Mouse (Mus musculus) heart, adult 9 months (tissue): ENCODE results near the gene Fbxo11.
"Not testable (repeated sequence)": the region's sequence is repeated elsewhere in the genome, so short reads cannot be mapped to it uniquely, and the experiment has no call there.

Experiments used
- DNase-seq, 2 experiments: peaks; one replicate each; pipeline ENCODE4 v3.0.0; 2022; ENCODE audit warnings: low spot score in 2 of 2

Fbxo11 gene

DNA sequence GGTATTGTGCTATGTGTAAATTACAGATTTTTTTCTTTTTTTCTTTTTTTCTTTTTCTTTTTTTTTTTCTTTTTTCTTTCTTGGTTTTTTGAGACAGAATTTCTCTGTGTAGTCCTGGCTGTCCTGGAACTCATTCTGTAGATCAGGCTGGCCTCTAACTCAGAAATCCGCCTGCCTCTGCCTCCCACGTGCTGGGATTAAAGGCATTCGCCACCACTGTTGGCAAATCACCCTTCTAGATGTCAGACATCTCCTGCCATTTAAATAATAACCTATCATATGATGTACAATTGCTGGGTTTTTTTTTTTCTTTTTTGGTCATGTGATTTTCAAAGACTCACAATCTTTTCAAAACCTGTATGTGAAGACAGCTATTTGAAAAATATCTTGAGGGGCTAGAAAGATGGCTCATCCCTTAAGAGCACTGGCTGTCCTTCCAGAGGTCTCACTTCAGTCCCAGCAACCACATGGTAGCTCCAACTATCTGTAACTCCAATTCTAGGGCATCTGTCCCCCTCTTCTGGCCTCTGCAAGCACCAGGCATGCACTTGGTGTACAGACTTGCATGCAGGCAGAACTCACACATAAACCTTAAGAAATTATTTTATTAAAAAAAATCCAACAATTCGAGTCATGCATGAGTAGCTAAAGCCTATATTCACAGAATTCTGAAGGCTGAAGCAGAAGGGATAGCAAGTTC, 2.3 kb upstream of the Fbxo11 start:
- no peak for DNase-seq

- DNase-seq, result no peak
Measured at GRCm38 (mm10) chr17:88066799-88067198, 1.7 kb upstream of the Fbxo11 start.

DNA sequence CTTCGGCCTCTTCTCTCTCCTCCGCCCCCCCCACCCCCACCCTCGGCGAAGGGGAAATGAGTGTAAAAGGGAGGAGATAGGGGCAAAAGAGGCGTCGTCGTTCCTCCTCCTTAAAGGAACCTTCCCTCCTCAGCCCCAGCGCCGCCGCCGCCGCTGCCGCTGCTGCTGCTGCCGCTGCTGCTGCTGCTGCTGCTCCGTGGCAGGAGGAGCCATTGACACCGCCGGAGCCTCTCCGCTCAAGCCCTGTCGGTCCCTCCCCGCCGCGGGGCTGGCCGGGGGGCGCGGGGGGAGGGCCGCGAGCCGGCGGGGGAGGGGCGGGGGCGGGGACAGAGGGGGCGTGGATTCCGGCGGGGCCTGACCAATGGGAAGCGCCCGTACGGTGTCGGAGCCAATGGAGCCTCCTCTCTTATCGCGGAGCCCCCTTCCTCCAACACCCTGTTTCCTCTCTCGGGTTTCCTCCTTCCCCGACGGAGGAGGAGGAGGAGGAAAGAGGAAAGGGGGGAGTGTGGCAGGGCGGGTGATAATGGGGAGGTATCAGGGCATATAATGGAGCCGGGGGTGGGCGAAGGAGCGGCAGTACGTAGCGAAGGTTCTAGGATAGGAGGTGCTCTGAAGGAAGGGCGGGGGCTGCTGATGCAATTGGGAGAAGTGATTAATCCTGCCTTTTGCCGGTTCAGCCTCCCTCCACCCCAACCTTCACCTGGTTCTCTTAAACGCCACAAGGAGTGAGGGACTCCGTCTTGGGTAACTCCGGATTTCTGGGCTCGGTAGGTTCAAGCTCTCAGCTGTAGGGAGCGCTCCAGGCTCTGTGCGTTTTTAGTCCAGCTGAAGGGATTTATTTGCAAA, 933 bp upstream of the Fbxo11 start:
- DNase-seq, result peak; percentile 94 to 97

- DNase-seq, result peak; percentile 49 to 67
Measured at GRCm38 (mm10) chr17:88064347-88065030, 602 bp downstream of the Fbxo11 start.

GRCm38 (mm10) chr17:88063980-88064346, 1.1 kb downstream of the Fbxo11 start:
- peak; percentile 48 to 58 for DNase-seq

DNA sequence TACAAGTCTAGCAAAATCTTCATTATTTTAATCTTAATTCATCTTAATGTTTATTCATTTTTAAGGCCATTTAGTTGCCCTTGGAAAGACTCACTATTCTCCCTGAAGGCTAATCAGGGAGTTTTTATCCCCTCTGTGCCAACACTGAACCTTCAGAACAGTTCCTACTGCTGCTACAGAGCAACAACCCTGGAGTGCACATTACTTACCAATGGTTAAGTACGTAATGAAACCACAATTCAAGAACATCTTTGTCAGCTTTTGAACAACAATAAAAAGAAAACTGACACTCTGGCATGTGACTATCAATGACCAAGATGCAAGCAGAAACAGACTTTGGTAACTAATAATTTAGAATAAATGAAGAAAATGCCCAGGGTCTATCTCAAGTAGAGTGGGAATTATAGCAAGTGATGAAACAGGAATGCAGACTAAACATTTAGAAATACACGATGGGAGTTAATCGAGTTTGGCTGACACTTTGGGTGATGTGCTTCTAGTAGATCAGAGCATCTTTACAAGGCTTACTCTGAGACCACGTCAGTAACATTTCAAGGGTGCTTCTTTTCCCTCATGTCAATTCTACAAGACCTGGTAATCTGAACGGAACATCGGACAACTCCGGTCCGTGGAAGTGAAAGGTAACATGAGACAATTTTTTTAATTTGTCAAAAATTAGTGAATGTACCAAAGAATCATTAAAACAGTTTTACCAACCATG, 2.1 kb downstream of the Fbxo11 start:
- DNase-seq, result no peak

DNA sequence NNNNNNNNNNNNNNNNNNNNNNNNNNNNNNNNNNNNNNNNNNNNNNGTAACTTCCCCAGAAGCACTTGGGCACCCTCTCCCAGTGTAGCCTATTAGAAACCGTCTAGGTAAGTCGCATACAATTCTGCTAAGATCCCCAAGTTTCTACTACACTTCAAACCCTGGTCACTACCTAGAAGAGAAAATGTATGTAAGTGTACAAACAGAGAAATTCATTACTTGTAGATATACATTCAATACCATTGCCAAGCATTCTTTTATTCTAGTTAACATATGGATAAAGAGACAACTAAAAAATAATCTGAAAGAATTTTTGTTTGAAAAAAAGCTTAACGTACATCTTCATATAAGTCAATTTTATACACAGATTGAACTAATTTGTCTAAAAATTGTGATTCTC, 3.1 kb downstream of the Fbxo11 start:
- no peak for DNase-seq

GRCm38 (mm10) chr17:88058280-88058679, 6.8 kb downstream of the Fbxo11 start:
- DNase-seq, result no peak

- peak; percentile 13 to 48 for DNase-seq
Measured at GRCm38 (mm10) chr17:88057846-88058245, 7.2 kb downstream of the Fbxo11 start.

DNA sequence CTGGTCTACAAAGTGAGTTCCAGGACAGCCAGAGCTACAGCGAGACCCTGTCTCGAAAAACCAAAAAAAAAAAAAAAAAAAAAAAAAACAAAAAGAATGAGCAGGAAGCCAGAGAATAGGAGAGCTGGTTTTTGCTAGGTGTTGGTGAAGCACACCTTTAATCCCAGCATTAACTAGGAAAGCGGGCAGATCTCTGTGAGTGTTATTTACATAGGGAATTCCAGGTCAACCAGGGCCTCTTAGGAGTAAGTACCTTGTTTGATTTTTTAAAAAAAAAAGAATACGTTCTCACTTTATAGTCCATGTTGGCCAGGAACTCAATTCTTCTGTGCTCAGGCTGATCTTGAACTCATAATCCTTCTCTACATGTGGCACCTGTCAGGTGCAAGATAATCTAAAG, 13.4 kb downstream of the Fbxo11 start:
- DNase-seq, result no peak

- DNase-seq, result no peak
Measured at GRCm38 (mm10) chr17:88050892-88051291, 14.2 kb downstream of the Fbxo11 start.

DNA sequence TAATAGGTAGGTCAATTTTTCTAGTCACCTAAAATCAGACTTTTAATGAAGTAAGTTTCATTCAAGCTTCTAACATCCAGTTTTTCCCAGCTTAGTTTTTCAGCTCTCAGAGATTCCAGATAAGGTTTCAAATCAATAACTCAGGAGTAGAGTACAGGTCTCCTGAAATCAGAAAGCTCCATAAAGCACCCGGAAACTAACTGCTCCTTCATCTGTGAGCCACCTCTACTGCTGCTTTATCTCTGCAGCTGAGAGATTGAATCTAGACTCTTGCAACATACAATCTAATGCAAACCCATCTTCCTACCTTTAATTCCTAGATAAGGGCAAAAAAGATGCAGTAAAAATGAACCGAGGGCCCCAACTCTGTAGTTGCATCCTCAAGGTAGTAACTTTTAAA, 14.8 kb downstream of the Fbxo11 start:
- no peak for DNase-seq

- DNase-seq, result peak; percentile 14 to 51
Measured at GRCm38 (mm10) chr17:88042099-88043086, 22.7 kb downstream of the Fbxo11 start.

- DNase-seq, result no peak
Measured at GRCm38 (mm10) chr17:88040810-88041209, 24.3 kb downstream of the Fbxo11 start.

DNA sequence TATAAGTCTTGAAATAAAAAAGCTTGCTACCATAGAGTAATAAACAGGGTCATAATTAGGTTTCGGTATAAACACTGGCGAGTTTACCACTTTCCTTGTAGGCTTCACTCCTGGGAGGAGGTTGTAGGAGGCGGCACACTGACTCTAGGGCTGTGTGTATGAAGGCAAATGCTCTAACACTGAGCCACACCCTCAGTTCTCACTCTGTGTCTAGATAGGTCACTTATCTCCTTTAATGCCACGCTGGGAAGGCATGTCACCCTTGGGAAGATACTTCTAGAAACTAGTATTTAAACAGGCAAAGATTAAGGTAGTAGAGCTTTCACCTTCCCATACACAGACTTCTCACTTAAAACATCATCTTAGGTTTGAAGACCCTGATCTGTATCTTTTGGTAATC, 30.7 kb downstream of the Fbxo11 start:
- no peak for DNase-seq

DNA sequence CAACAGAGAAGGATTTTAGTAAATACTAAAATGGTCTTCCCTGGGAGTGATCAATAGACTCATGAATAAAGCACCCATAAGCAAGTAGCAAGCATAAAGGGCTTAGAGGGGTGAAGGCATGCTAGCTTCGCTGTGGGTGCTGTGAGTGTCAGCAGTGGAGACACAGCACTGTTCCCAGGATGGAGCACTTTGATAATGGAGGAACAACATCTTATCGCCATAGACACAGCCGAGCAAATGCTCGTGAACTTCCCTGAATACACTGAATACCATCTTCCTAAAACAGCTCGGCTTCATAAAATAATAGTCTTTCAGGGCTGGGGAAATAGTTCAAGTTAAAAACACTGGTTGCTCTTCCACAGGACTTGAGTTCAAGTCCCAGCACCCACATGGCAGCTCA, 33.3 kb downstream of the Fbxo11 start:
- DNase-seq, result no peak

GRCm38 (mm10) chr17:88029194-88029970, 35.7 kb downstream of the Fbxo11 start:
- DNase-seq, result no peak

DNA sequence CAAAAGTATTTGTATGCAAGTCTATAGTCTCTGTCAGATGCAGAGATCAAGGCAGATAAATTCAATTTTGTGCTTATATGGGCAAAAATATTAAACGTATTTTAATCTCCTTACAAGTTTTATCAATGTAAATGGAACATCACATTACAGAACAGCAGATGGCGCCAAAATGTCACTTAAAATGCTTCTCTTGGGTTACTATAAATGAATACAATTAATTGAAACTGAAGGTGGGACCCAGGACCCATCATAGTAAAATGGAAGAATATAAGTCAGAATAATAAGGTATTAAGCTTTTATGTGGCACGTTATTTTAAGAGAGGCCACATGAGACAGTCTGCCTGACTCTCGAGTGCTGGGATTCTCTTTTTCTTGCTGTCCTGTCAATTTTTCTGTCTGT, 39.9 kb downstream of the Fbxo11 start:
- DNase-seq, result peak; percentile 14 to 54

DNA sequence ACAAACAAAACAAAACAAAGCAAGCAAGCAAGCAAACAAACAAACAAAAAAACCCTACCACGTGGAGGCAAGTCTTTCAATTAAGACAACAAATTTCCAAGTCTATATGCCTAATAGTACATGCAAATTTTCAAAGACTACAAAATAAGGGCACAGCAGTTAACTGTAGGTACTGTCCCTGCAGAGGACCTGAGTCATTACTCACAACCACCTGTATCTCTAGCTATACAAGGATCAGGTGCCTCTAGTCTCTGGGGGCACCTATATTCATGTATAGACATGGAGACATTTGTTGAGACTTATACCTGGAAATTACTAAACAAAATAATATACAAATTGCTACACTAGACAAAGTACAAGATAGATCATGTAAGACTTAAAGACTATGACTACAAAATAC, 41.2 kb downstream of the Fbxo11 start:
- no peak for DNase-seq

- not testable (repeated sequence) for DNase-seq
Measured at GRCm38 (mm10) chr17:88016027-88016426, 49.1 kb downstream of the Fbxo11 start.
